Mouse (Mus musculus) heart, postnatal 0 days (tissue): ENCODE measurements around the gene Tmem116. TPM values are rescaled to one million over a fixed set of nuclear protein-coding genes. Genes with fewer than 3 reads are reported as not detected.

Experiments used
- ATAC-seq: fragments of 200-750 bp; cut with Nextera tagmentation; 2 replicates; pipeline ENCODE4 v1.8.0; 2017; ENCODE audit warnings: low read depth, moderate number of reproducible peaks, moderate library complexity; ENCODE audit not compliant: insufficient read depth
- DNase-seq: peaks from one replicate; pipeline ENCODE4 v3.0.0-alpha.2; 2016; ENCODE audit warnings: low spot score
- H3K27ac ChIP-seq: fragments of 300-500 bp; sonication (generic); 2 replicates; pipeline ENCODE4 v1.5.1; 2014; ENCODE audit warnings: low read depth, mild to moderate bottlenecking
- H3K27me3 ChIP-seq: fragments of 300-500 bp; sonication (generic); 2 replicates; pipeline ENCODE4 v1.6.1; 2014; ENCODE audit warnings: low read length, mixed read lengths; ENCODE audit not compliant: control insufficient read depth, insufficient read depth
- H3K36me3 ChIP-seq: fragments of 300-500 bp; sonication (generic); replicated peaks from 2 replicates; pipeline ENCODE4 v1.6.1; 2014; ENCODE audit warnings: low read length, mixed read lengths; ENCODE audit not compliant: control insufficient read depth, insufficient read depth
- H3K4me1 ChIP-seq: fragments of 300-500 bp; sonication (generic); 2 replicates; pipeline ENCODE4 v1.6.1; 2014; ENCODE audit warnings: antibody characterized with exemption; ENCODE audit not compliant: control insufficient read depth, insufficient read depth
- H3K4me2 ChIP-seq: fragments of 300-500 bp; sonication (generic); 2 replicates; pipeline ENCODE4 v1.6.1; 2014; ENCODE audit warnings: low read depth, mild to moderate bottlenecking, low read length, moderate library complexity
- H3K4me3 ChIP-seq: fragments of 300-500 bp; sonication (generic); 2 replicates; pipeline ENCODE4 v1.5.1; 2014; ENCODE audit warnings: low read depth, low read length
- H3K9ac ChIP-seq: fragments of 300-500 bp; sonication (generic); replicated peaks from 2 replicates; pipeline ENCODE4 v1.6.1; 2014; ENCODE audit warnings: low read depth, low read length, mixed read lengths
- H3K9me3 ChIP-seq: fragments of 300-500 bp; sonication (generic); replicated peaks from 2 replicates; pipeline ENCODE4 v1.6.1; 2016; ENCODE audit warnings: low read length; ENCODE audit not compliant: control insufficient read depth
- CTCF ChIP-seq: IDR thresholded peaks from 2 replicates; pipeline ENCODE4 v1.5.1; 2016; ENCODE audit warnings: antibody characterized with exemption, control low read depth, low read depth
- EP300 ChIP-seq: IDR thresholded peaks from 2 replicates; pipeline ENCODE4 v1.6.1; 2016; ENCODE audit warnings: antibody characterized with exemption, low read depth
- WGBS: fragments of 180-500 bp; shearing (Covaris S2); extraction: QIAGEN DNeasy Blood & Tissue Kit; methylation state at CpG from one replicate; pipeline ENCODE4 v1.1.7; 2014; 5-methylcytosine and 5-hydroxymethylcytosine counted together
- polyA plus RNA-seq: library from polyadenylated mRNA; unstranded; fragments of >200 nt; fragmentation: Nextera tagmentation; extraction: Ambion mirVana; gene quantifications from 2 replicates; pipeline ENCODE4 v1.2.1, GENCODE M21; 2015
- total RNA-seq: library from RNA; depleted of rRNA; stranded (reverse); fragments of >200 nt; gene quantifications from 2 replicates; pipeline ENCODE4 v1.2.3, GENCODE M21; 2014; ENCODE audit warnings: low replicate concordance

The Tmem116 gene
- total and polyA plus RNA-seq, 2 experiments from 2014 or later, result 7.0 to 11.5 TPM

DNA sequence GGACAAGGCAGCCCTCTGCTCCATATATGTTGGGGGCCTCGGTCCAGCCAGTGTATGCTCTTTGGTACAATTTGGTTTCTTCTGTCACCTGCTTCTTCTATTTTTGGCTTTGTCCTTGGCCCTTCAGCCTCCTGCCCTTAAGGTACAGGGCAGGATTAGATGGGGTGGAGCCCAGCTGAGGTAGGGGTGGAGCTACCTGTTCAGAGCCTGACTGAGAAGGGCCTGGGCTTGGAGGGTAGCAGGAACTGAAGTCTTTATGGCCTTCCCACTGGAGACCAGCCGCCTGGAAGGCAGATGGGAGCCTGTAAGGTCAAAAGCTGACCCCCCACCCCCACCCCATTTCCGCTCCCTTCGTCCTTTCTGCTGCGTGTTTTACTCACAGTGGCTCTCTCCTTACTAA, 11.3 kb downstream of the Tmem116 start:
- Histone ChIP-seq H3K9me3 (0 out of 2 replicates have a peak, but pooled peaks cover 4% of the 10 kb centered on the region), H3K36me3 (no peaks in the 10 kb centered on the region), H3K4me1 (peaks cover 8% of the 10 kb centered on the region; the same call in 1 of the 2 replicates), H3K27ac (no peak overlapping the region), H3K27me3 (no peaks in the 10 kb centered on the region), H3K4me2 (no peak overlapping the region), H3K9ac (no peak overlapping the region), H3K4me3 (no peak overlapping the region)
- 66% methylated on average over 5 of the region's 5 CpGs for WGBS
- no peak for TF ChIP-seq CTCF
- TF ChIP-seq EP300, result no peak
- ATAC-seq (peak; percentile 17; the same call in 1 of the 2 replicates), DNase-seq (no peak)

DNA sequence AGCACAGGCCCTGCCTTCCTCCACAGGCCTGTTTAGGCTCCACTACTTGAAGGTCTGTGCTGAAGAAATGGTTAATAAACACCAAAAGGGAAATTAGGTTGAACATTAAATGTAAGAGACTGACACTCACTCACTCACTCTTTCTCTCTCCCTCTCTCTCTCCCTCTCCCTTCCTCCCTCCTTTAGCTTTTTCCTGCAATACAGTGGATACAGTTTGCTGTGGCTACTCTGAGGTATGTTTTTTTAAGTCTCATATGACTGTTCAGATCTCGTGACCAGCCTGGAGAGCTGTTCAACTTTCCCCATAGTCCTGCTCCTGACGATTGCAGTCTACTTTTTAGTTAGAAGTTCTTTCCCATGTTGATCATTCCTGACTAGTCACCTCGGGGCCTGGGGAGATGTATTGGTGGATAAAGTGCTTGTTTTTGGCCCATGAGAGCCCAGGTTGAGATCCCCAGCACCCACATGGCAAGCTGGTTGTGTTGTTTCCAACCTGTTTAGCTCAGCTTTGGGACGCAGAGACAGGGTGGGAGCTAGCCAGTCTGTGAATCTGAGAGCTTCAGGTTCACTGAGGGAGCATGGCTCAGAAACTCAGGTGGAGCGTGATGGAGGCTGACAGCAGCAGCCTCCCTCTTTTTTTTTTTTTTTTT, 12.0 kb downstream of the Tmem116 start:
- H3K9ac ChIP-seq, result no peak overlapping the region

DNA sequence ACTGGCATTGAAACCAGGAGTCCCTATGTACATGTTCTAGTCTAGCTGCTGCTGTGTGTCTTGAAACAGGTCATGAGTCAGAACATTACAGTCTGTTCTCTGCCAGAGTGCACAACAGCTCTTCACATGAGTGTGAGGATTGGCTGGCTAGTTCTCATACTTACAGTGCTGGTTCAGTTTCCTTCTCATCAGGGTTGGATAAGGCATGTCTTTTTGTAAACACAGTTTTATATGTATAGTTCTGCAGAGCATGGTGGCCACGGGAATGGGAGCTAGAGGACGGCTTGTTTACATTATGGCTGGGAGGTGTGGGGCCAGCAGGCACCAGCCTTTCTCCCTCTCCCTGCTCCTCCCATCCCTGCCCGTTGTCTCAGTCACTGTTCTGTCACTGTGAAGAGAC, 17.9 kb downstream of the Tmem116 start:
- DNase-seq (no peak), ATAC-seq (no peak)
- WGBS, result 23% methylated on average over 3 of the region's 3 CpGs
- no peak overlapping the region for H3K4me3 ChIP-seq
- no peaks in the 10 kb centered on the region for H3K4me1 ChIP-seq
- no peaks in the 10 kb centered on the region for H3K9me3 ChIP-seq
- H3K4me2 ChIP-seq, result no peak overlapping the region
- no peaks in the 10 kb centered on the region for H3K27me3 ChIP-seq
- no peak overlapping the region for H3K9ac ChIP-seq
- no peak overlapping the region for H3K27ac ChIP-seq
- H3K36me3 ChIP-seq, result no peaks in the 10 kb centered on the region
- TF ChIP-seq CTCF, result no peak
- no peak for TF ChIP-seq EP300

More for the DNA sequence above, 12.0 kb downstream of the Tmem116 start:
- Histone ChIP-seq H3K36me3 (no peaks in the 10 kb centered on the region), H3K27me3 (no peaks in the 10 kb centered on the region), H3K4me3 (no peak overlapping the region), H3K4me1 (peaks cover 8% of the 10 kb centered on the region; the same call in 1 of the 2 replicates), H3K4me2 (no peak overlapping the region), H3K27ac (no peak overlapping the region), H3K9me3 (0 out of 2 replicates have a peak, but pooled peaks cover 4% of the 10 kb centered on the region)
- no peak for TF ChIP-seq EP300
- no peak for TF ChIP-seq CTCF
- DNase-seq (no peak), ATAC-seq (no peak)
- WGBS, result 54% methylated on average over 5 of the region's 5 CpGs

DNA sequence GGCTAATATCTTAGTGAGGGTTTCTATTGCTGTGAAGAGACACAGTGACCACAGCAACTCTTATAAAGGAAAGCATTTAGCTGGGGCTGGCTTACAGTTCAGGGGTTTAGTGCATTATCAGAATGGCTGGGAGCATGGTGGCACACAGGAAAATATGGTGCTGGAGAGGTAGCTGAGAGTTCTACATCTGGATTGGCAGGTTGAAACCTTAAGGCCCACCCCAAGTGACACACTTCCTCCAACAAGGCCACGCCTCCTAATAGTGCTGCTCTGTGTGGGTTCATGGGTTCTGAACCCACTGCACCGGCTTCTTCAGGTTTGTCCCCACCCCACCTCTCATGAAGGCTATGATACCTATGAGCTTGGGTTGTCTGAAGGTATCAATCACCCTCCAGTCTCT, 20.7 kb downstream of the Tmem116 start:
- no peaks in the 10 kb centered on the region for H3K36me3 ChIP-seq
- no peak overlapping the region for H3K27ac ChIP-seq
- no peaks in the 10 kb centered on the region for H3K9me3 ChIP-seq
- H3K4me3 ChIP-seq, result no peak overlapping the region
- no peak overlapping the region for H3K4me2 ChIP-seq
- no peak for DNase-seq
- no peak overlapping the region for H3K9ac ChIP-seq
- ATAC-seq, result no peak
- no peaks in the 10 kb centered on the region for H3K4me1 ChIP-seq
- WGBS, result 85% methylated on average over 2 of the region's 2 CpGs
- TF ChIP-seq EP300, result no peak
- TF ChIP-seq CTCF, result no peak
- H3K27me3 ChIP-seq, result no peaks in the 10 kb centered on the region

DNA sequence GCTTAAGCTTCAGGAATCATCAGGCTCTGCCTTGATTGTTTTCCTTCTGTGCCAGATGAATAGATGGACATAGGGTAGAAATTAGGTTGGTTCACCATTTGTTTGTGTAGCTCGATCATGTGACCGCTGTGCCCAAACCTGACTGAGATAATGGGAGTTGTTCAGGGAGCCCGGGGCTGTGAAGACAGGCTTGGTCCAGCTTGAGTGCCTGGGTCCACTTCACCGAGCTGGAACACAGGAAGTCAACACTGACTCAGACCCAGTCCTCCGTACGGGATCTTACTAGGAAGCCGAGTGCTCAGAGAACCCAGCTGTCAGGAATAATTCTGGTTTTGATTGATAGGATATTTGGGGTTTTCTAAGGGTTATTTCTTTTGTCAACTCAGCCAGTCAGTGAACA, 22.9 kb downstream of the Tmem116 start:
- DNase-seq (no peak), ATAC-seq (no peak)
- no peak overlapping the region for H3K4me2 ChIP-seq
- no peaks in the 10 kb centered on the region for H3K4me1 ChIP-seq
- no peaks in the 10 kb centered on the region for H3K27me3 ChIP-seq
- WGBS, result 64% methylated on average over 7 of the region's 7 CpGs
- no peak overlapping the region for H3K4me3 ChIP-seq
- H3K36me3 ChIP-seq, result no peaks in the 10 kb centered on the region
- H3K27ac ChIP-seq, result no peak overlapping the region
- TF ChIP-seq EP300 (no peak), CTCF (no peak)
- H3K9me3 ChIP-seq, result no peaks in the 10 kb centered on the region
- no peak overlapping the region for H3K9ac ChIP-seq

DNA sequence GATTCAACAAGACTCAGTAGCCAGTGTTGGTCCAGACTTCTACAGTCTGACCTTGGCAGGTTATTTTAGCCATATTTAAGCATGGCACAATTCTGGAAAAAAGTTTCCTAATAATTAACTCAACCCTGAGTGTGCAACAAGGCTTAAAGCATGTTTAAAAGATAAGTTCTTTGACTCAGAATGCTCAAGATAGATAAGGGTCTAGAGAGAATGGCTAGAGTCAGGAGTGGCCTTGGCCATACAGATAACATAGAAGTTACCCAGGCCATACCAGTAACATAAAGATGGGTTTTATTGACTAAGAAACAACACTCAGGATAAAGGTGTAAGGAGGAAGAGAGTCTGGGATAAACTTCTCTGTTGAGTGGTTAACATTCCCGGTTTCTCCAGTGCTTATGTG, 24.3 kb downstream of the Tmem116 start:
- no peak for DNase-seq
- Histone ChIP-seq H3K27me3 (no peaks in the 10 kb centered on the region), H3K4me3 (no peak overlapping the region), H3K9me3 (no peaks in the 10 kb centered on the region), H3K36me3 (no peaks in the 10 kb centered on the region), H3K27ac (no peak overlapping the region), H3K9ac (no peak overlapping the region), H3K4me2 (no peak overlapping the region), H3K4me1 (no peaks in the 10 kb centered on the region)
- no peak for ATAC-seq
- 68% methylated on average over 1 of the region's 1 CpGs for WGBS
- no peak for TF ChIP-seq EP300
- TF ChIP-seq CTCF, result no peak
